Mouse (Mus musculus) olfactory bulb, adult 2 months (tissue): ENCODE data around the gene Ssr3.

ENCODE experiments used
- CTCF ChIP-seq: fragments of 200-500 bp; IDR thresholded peaks from 2 replicates; pipeline ENCODE4 v1.5.1; 2012; ENCODE audit warnings: low read depth, mild to moderate bottlenecking, low read length, moderate library complexity; ENCODE audit not compliant: insufficient read depth
- POLR2A ChIP-seq: fragments of 200-500 bp; IDR thresholded peaks from 2 replicates; pipeline ENCODE4 v1.6.1; 2012; ENCODE audit warnings: mild to moderate bottlenecking, low read depth, low read length, moderate library complexity; ENCODE audit not compliant: insufficient read depth

DNA sequence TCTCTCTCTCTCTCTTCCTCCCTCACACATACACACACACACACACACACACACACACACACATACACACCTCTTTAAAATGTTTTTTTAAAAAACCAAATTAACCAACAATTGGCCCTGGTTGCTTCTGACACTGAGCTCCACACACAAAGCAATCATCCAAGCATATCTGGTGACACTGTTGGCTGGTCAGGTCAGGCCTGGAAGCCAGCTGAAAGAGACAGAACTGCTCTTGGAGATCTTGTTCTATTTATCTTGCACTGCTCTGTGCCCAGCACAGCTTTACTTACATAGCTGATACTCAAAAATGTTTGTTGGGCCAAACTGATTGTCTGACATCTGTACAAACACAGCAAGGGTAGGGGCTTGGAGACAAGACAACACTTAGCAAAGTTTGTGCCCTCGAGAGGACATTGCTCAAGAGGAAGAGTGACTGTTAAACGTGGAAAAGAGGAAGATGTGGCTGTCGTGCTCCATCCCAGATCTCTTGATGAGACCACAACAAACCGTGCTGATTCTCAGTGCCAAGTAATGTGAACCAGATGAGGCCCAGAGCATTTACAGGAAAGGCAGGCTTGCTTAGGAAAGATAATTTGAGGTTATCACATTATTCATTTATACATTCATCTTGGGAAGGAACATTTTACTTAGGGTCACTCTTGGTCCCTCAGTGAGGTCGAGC, 25.6 kb upstream of the Ssr3 start:
- TF ChIP-seq CTCF, result no peak
- no peak for TF ChIP-seq POLR2A
